Mouse (Mus musculus) spleen, adult 2 months (tissue): ENCODE data around the gene Omp.

Source experiments
- CTCF ChIP-seq: fragments of 200-500 bp; IDR thresholded peaks from 2 replicates; pipeline ENCODE4 v1.5.1; 2011; ENCODE audit warnings: mild to moderate bottlenecking, inconsistent platforms; ENCODE audit not compliant: insufficient read depth, insufficient read length, insufficient replicate concordance; ENCODE audit errors: extremely low read depth
- POLR2A ChIP-seq: fragments of 200-500 bp; IDR thresholded peaks from 2 replicates; pipeline ENCODE4 v1.6.1; 2011; ENCODE audit warnings: low read depth, low read length, inconsistent platforms

- no peak for TF ChIP-seq CTCF
- no peak for TF ChIP-seq POLR2A
Observed at GRCm38 (mm10) chr7:98162239-98162638, 16.9 kb upstream of the Omp start.
